Mouse (Mus musculus) CD8-positive naive resting alpha-beta T cell, adult 2 months (primary cell): ENCODE results near the gene Nsun3.
"Not testable (repeated sequence)": the region's sequence is repeated elsewhere in the genome, so short reads cannot be mapped to it uniquely, and the experiment has no call there.

Source experiments
- DNase-seq, 2 experiments: peaks; one replicate each; pipeline ENCODE4 v3.0.0; 2022; ENCODE audit warnings: low read depth in 2 of 2, low spot score in 2 of 2

The Nsun3 gene

GRCm38 (mm10) chr16:62753597-62753996 lies 33.0 kb downstream of the Nsun3 start:
- DNase-seq: no peak

- no peak for DNase-seq
Observed at GRCm38 (mm10) chr16:62753079-62753478, 33.5 kb downstream of the Nsun3 start.

GRCm38 (mm10) chr16:62745875-62746274 lies 40.7 kb downstream of the Nsun3 start:
- DNase-seq: no peak

GRCm38 (mm10) chr16:62734359-62734758 lies 52.3 kb downstream of the Nsun3 start:
- no peak for DNase-seq

GRCm38 (mm10) chr16:62730291-62730690 lies 56.3 kb downstream of the Nsun3 start:
- no peak for DNase-seq

- no peak for DNase-seq
Observed at GRCm38 (mm10) chr16:62729846-62730245, 56.8 kb downstream of the Nsun3 start.

- DNase-seq: not testable (repeated sequence)
Observed at GRCm38 (mm10) chr16:62718255-62718654, 68.4 kb downstream of the Nsun3 start.

- DNase-seq: no peak
Observed at GRCm38 (mm10) chr16:62690436-62690835, 96.2 kb downstream of the Nsun3 start.

- no peak for DNase-seq
Observed at GRCm38 (mm10) chr16:62686073-62686472, 100.5 kb downstream of the Nsun3 start.

- DNase-seq: no peak
Observed at GRCm38 (mm10) chr16:62685494-62685893, 101.1 kb downstream of the Nsun3 start.
